Mouse (Mus musculus) heart, embryonic 11.5 days (tissue): ENCODE measurements around the gene Tmcc3. TPM values are rescaled to one million over a fixed set of nuclear protein-coding genes. Genes with fewer than 3 reads are reported as not detected.
A peak's percentile ranks its signal among the peaks of the same experiment; 100 is the strongest.

Experiments
- ATAC-seq: fragments of 200-750 bp; cut with Nextera tagmentation; replicated peaks from 2 replicates; pipeline ENCODE4 v1.8.0; 2017; ENCODE audit warnings: moderate library complexity; ENCODE audit not compliant: insufficient number of reproducible peaks, low FRiP score, low TSS enrichment
- H3K27ac ChIP-seq: fragments of 300-500 bp; sonication (generic); 2 replicates; pipeline ENCODE4 v1.5.1; 2014; ENCODE audit warnings: mild to moderate bottlenecking, low read depth, low read length
- H3K27me3 ChIP-seq: fragments of 300-500 bp; sonication (generic); 2 replicates; pipeline ENCODE4 v1.6.1; 2014; ENCODE audit warnings: mild to moderate bottlenecking, low read length, mixed read lengths; ENCODE audit not compliant: control insufficient read depth, insufficient read depth
- H3K36me3 ChIP-seq: fragments of 300-500 bp; sonication (generic); 2 replicates; pipeline ENCODE4 v1.6.1; 2014; ENCODE audit warnings: mild to moderate bottlenecking, low read length, moderate library complexity, mixed read lengths; ENCODE audit not compliant: control insufficient read depth, insufficient read depth
- H3K4me1 ChIP-seq: fragments of 300-500 bp; sonication (generic); 2 replicates; pipeline ENCODE4 v1.6.1; 2014; ENCODE audit warnings: low read length; ENCODE audit not compliant: control insufficient read depth, insufficient read depth
- H3K4me2 ChIP-seq: fragments of 300-500 bp; sonication (generic); 2 replicates; pipeline ENCODE4 v1.6.1; 2014; ENCODE audit warnings: mild to moderate bottlenecking, moderate library complexity
- H3K4me3 ChIP-seq: fragments of 300-500 bp; sonication (generic); 2 replicates; pipeline ENCODE4 v1.5.1; 2014; ENCODE audit warnings: low read depth, low read length
- H3K9ac ChIP-seq: fragments of 300-500 bp; sonication (generic); 2 replicates; pipeline ENCODE4 v1.6.1; 2014; ENCODE audit warnings: mild to moderate bottlenecking, low read depth, low read length, moderate library complexity
- H3K9me3 ChIP-seq: fragments of 300-500 bp; sonication (generic); replicated peaks from 2 replicates; pipeline ENCODE4 v1.6.1; 2016; ENCODE audit warnings: low read length; ENCODE audit not compliant: control insufficient read depth
- WGBS: fragments of 180-500 bp; shearing (Covaris S2); extraction: QIAGEN DNeasy Blood & Tissue Kit; methylation state at CpG from one replicate; pipeline ENCODE4 v1.1.7; 2014; ENCODE audit not compliant: insufficient replicate concordance; 5-methylcytosine and 5-hydroxymethylcytosine counted together
- polyA plus RNA-seq: library from polyadenylated mRNA; unstranded; fragments of >200 nt; fragmentation: Nextera tagmentation; extraction: Ambion mirVana; gene quantifications from 2 replicates; pipeline ENCODE4 v1.2.1, GENCODE M21; 2014

Tmcc3 gene
- polyA plus RNA-seq, 1 experiment from 2014 or later, result 10.9 TPM

DNA sequence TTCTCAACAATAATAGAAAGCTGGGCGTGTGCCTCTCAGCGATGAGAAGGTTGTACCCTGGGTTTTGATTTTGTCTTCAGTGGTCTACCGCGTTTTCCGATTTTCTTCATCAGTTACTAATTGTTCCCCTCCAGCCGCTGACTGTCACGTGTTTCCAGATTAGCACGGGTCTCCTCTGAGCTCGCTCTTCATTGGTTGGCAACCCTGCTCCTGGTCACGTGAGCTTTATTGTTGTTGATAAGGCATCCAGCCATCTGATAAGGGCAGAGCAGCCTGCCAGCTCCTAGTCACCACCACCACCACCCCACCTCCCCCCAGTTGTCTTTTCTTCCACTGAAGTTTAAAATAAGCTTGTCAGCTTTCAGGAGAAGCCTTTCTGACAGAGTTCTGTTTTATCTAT is 190.0 kb downstream of the Tmcc3 start:
- WGBS, result 56% methylated on average over 10 of the region's 10 CpGs

DNA sequence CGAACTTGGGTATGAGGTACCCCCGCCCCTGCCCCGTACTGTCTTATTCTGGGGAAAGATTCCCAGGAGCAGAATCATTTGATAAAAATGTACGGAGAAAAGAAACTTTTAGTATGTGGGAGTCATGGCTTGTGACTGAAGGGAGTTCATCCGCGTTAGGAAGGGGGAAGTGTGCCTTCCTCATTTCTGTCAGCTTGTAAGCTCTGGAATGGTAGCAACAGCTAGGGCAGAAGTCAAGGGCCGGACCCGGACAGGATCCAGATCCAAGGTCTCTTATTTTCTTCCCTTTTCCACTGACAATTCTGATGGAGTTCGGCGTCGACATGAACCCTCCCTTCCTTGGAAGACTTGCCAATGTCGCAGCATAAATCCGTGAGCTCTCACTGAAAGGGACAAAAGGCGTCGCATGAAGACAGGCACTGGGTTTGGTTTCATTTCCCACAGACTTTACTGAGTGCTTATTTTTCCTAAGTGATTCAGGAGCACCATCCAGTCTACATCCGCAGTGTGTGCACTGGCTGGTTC is 193.6 kb downstream of the Tmcc3 start:
- no peaks in the 10 kb centered on the region for H3K36me3 ChIP-seq
- H3K4me3 ChIP-seq, result no peak overlapping the region
- H3K4me1 ChIP-seq, result peaks cover under 1% of the 10 kb centered on the region; the same call in 1 of the 2 replicates
- H3K9me3 ChIP-seq, result no peaks in the 10 kb centered on the region
- no peaks in the 10 kb centered on the region for H3K27me3 ChIP-seq
- ATAC-seq, result no peak
- H3K9ac ChIP-seq, result no peak overlapping the region
- 68% methylated on average over 16 of the region's 16 CpGs for WGBS
- no peak overlapping the region for H3K4me2 ChIP-seq
- H3K27ac ChIP-seq, result no peak overlapping the region

More for the DNA sequence above, 190.0 kb downstream of the Tmcc3 start:
- Histone ChIP-seq H3K4me2 (no peak overlapping the region), H3K4me3 (no peak overlapping the region), H3K9ac (no peak overlapping the region), H3K27ac (no peak overlapping the region), H3K4me1 (peaks cover 3% of the 10 kb centered on the region; the same call in 1 of the 2 replicates), H3K36me3 (no peaks in the 10 kb centered on the region), H3K27me3 (no peaks in the 10 kb centered on the region), H3K9me3 (no peaks in the 10 kb centered on the region)
- ATAC-seq, result no peak

DNA sequence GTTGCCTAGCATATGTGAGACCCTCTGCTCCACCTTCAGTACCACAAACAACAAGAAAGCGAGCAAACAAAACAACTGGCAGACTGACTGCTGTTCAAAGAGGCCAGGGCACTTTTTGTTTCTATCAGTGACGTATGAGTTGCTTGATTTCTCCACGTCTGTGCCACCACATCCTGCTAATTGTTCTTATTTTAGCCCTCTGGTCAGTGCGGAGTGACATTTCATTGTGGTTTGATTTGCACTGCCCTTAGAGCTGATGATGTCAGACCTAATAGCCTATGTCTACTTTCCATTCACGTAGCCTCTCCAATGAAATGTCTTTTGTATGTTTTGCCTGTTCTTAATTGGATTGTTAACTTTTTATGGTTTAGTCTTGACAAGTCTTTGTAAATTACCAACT is 197.1 kb downstream of the Tmcc3 start:
- no peaks in the 10 kb centered on the region for H3K9me3 ChIP-seq
- no peak for ATAC-seq
- WGBS, result 58% methylated on average over 5 of the region's 5 CpGs

DNA sequence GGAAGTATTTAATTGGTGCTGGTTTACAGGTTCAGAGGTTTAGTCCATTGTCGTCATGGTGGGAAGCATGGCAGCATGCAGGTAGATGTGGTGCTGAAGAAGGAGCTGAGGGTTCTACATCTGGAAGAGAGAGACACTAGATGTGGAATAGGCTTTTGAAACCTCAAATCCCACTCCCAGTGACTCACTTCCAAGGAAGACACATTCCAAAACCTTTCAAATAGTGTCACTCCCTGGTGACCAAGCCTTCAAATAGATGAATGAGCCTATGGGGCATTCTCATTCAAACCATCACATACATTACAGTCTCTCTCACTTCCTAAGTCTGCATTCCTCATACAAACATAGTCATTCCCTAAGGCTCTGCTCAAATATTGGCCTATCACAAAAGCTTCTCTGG is 201.0 kb downstream of the Tmcc3 start:
- no peak overlapping the region for H3K4me3 ChIP-seq
- H3K4me2 ChIP-seq, result no peak overlapping the region
- no peak overlapping the region for H3K27ac ChIP-seq
- H3K4me1 ChIP-seq, result peaks cover 11% of the 10 kb centered on the region
- WGBS, result 89% methylated on average over 1 of the region's 1 CpGs
- ATAC-seq, result no peak
- no peaks in the 10 kb centered on the region for H3K9me3 ChIP-seq
- H3K27me3 ChIP-seq, result no peaks in the 10 kb centered on the region
- no peak overlapping the region for H3K9ac ChIP-seq
- H3K36me3 ChIP-seq, result no peaks in the 10 kb centered on the region

More for the DNA sequence above, 197.1 kb downstream of the Tmcc3 start:
- Histone ChIP-seq H3K27me3 (no peaks in the 10 kb centered on the region), H3K4me3 (no peak overlapping the region), H3K4me2 (no peak overlapping the region), H3K27ac (no peak overlapping the region), H3K36me3 (no peaks in the 10 kb centered on the region), H3K9ac (no peak overlapping the region), H3K4me1 (no peaks in the 10 kb centered on the region; the same call in 1 of the 2 replicates)

DNA sequence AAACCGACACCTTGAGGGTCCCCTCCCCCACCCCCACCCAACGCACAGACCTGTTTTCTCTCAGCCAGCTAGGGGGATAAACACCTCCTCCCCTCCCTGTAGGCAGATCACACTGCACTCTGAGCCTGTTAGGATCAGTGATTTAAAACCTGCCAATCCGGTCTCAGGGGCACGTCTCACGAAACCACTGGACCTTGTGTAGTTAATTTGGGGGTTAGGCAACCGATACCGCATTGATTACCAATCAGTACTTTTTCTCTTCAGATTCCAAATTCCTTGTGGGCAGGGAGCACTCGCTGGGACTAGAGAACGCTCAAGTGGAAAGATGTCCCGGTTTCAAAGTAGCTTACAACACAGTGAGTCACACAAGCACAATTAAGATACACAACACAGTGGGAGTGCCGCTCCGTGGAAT is 202.3 kb downstream of the Tmcc3 start:
- under 1% methylated on average over 12 of the region's 12 CpGs for WGBS

DNA sequence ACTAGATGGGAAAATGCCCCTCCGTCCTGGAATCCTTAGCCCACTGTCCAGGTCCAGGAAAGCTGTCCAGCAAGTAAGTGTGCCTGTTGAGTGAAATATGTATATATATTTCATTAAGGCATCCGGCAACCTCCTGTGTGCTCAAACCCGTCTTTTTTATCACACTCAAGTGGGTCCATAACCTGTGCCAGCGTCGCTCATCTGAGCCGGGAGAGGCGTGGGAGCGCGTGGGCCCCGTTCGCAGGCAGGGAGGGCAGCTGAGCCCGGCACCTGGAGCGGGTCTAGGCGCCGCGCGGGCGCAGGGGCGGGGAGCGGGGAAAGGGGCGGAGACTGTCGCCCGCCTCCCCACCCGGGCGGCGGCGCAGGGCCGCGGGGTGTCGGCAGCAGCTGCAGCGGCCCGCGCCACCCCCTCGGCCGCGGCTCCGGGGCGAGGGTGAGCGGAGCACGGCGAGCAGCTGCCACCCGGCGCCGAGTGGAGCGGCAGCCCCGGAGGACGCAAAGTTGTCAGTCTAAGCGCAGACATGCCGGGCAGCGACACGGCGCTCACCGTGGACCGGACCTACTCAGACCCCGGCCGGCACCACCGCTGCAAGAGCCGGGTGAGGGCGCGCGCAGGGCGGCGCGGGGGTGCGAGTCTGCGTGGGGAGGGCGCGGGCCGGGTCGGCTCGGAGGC is 202.9 kb downstream of the Tmcc3 start:
- Histone ChIP-seq H3K4me3 (peak overlapping the region; percentile 88), H3K4me2 (peak overlapping the region; percentile 93), H3K27ac (peak overlapping the region; percentile 84), H3K4me1 (peaks cover 14% of the 10 kb centered on the region), H3K9ac (peak overlapping the region; percentile 85), H3K27me3 (no peaks in the 10 kb centered on the region), H3K9me3 (no peaks in the 10 kb centered on the region), H3K36me3 (no peaks in the 10 kb centered on the region)
- peak; percentile 79 for ATAC-seq
- WGBS, result under 1% methylated on average over 67 of the region's 71 CpGs

More for the DNA sequence above, 202.3 kb downstream of the Tmcc3 start:
- Histone ChIP-seq H3K27ac (peak overlapping the region; percentile 84; the same call in 1 of the 2 replicates), H3K27me3 (no peaks in the 10 kb centered on the region), H3K4me1 (peaks cover 13% of the 10 kb centered on the region), H3K9me3 (no peaks in the 10 kb centered on the region), H3K9ac (peak overlapping the region; percentile 85), H3K36me3 (no peaks in the 10 kb centered on the region), H3K4me2 (peak overlapping the region; percentile 93), H3K4me3 (peak overlapping the region; percentile 88)
- no peak for ATAC-seq

DNA sequence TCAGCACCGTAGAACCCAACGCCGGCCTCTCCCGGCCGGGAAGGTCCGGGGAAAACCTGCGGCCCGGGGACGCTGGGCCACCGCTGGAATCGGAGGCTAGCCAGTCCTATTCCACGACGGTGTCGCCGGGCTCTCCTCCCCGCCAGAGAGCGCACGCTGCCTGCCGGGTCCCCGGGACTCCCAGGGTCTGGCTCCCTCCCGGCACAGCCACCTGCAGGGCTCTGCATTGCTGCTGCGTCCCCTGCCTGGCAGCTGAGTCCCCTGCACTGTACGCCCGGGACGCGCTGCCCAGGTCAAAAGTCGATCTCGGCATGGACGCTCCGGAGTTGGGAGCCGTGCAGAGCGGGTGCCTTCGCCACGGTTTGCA is 203.4 kb downstream of the Tmcc3 start:
- peak; percentile 79 for ATAC-seq
- H3K9me3 ChIP-seq, result no peaks in the 10 kb centered on the region
- peak overlapping the region; percentile 85 for H3K9ac ChIP-seq
- no peaks in the 10 kb centered on the region for H3K36me3 ChIP-seq
- peak overlapping the region; percentile 93 for H3K4me2 ChIP-seq
- H3K27ac ChIP-seq, result peak overlapping the region; percentile 84
- H3K4me1 ChIP-seq, result peaks cover 19% of the 10 kb centered on the region
- no peaks in the 10 kb centered on the region for H3K27me3 ChIP-seq
- 1% methylated on average over 27 of the region's 34 CpGs for WGBS
- H3K4me3 ChIP-seq, result peak overlapping the region; percentile 88

DNA sequence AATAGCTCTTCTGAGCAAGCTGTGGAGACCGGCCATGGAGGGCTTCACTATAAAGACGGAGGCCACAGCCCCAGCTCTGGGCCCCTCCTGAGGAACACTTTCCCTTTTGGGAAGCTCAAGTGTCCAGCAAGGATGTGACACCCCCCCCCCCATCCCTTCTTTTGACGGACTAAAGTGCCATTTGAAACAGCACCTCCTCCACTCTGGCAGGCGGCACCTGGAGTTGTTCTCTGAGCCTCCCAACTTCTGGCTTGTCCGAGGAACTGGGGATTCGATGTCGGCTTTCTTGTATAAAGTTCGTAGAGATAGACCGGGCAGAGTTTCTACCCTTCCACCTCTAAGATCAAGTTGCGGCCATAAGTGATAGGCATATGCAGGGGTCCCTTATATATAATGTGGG is 203.8 kb downstream of the Tmcc3 start:
- no peaks in the 10 kb centered on the region for H3K27me3 ChIP-seq
- under 1% methylated on average over 10 of the region's 10 CpGs for WGBS
- ATAC-seq, result no peak

DNA sequence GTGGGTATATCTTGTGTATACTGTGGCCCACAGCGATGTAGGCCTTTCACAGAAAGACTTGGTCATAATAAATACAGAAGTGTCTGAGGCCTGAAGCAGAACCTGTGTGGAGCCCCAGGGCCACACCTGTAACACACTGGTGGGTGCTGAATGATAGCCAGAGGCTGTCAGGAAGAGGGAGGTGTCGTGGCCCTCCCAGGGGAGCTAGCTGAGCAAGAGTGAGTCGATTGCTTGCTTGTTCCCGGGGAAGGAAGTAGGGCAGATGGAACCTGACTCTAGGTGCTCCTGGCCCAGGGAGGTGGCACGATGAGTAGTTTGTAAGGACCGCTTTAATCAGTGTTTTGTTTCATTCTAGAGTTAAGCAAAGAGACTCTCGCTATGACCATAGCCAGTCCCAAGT is 208.1 kb downstream of the Tmcc3 start:
- 40% methylated on average over 7 of the region's 7 CpGs for WGBS
- H3K9me3 ChIP-seq, result no peaks in the 10 kb centered on the region
- peaks cover 53% of the 10 kb centered on the region for H3K4me1 ChIP-seq
- H3K27ac ChIP-seq, result no peak overlapping the region
- no peaks in the 10 kb centered on the region for H3K36me3 ChIP-seq
- no peaks in the 10 kb centered on the region for H3K27me3 ChIP-seq
- peak overlapping the region; percentile 47 for H3K4me2 ChIP-seq
- peak overlapping the region; percentile 19; the same call in 1 of the 2 replicates for H3K4me3 ChIP-seq
- no peak for ATAC-seq
- H3K9ac ChIP-seq, result no peak overlapping the region

More for the DNA sequence above, 203.8 kb downstream of the Tmcc3 start:
- H3K27ac ChIP-seq, result peak overlapping the region; percentile 84
- peak overlapping the region; percentile 93 for H3K4me2 ChIP-seq
- H3K4me1 ChIP-seq, result peaks cover 23% of the 10 kb centered on the region
- H3K36me3 ChIP-seq, result no peaks in the 10 kb centered on the region
- H3K9ac ChIP-seq, result peak overlapping the region; percentile 85
- no peaks in the 10 kb centered on the region for H3K9me3 ChIP-seq
- H3K4me3 ChIP-seq, result peak overlapping the region; percentile 88
